Mouse (Mus musculus) lung, adult 2 months (tissue): ENCODE measurements around the gene Tnfsf12.

ENCODE experiments used
- CTCF ChIP-seq: fragments of 200-500 bp; IDR thresholded peaks from 2 replicates; pipeline ENCODE4 v1.5.1; 2011; ENCODE audit warnings: mild to moderate bottlenecking, low read length, control low read depth; ENCODE audit not compliant: insufficient read depth
- POLR2A ChIP-seq: fragments of 200-500 bp; IDR thresholded peaks from 2 replicates; pipeline ENCODE4 v1.6.1; 2011; ENCODE audit warnings: low read depth, mild to moderate bottlenecking, control low read depth, low read length, borderline replicate concordance; ENCODE audit errors: extremely low read depth

GRCm38 (mm10) chr11:69695361-69696181 is at the start of gene Tnfsf12, which contains the start of gene Tnfsfm13:
- TF ChIP-seq CTCF (0 out of 2 replicates have a peak, but pooled peaks have one; percentile 8), POLR2A (peak; percentile 88)
